Mouse (Mus musculus): ENCODE measurements at regions not wholly inside any gene's neighbourhood (a gene's known extent, or its start where the extent isn't known, plus 50 kb on each side); places are given as distances from the start of the nearest gene placed in this dataset.

GRCm38 (mm10) chr2:94983484-94983883 lies 545.5 kb upstream of the Api5 start:
- no peak for DNase-seq (ENCODE audit: low spot score)

- DNase-seq (ENCODE audit: low spot score): peak; percentile 9
Measured at GRCm38 (mm10) chr2:94963520-94963919, 525.6 kb upstream of the Api5 start.

GRCm38 (mm10) chr2:94945646-94946045 lies 507.7 kb upstream of the Api5 start:
- no peak for DNase-seq (ENCODE audit: low spot score)

GRCm38 (mm10) chr2:94932115-94932514 lies 494.2 kb upstream of the Api5 start:
- DNase-seq (ENCODE audit: low spot score): no peak

GRCm38 (mm10) chr2:94919361-94919760 lies 481.4 kb upstream of the Api5 start:
- no peak for DNase-seq (ENCODE audit: low spot score)

GRCm38 (mm10) chr2:94918062-94918461 lies 480.1 kb upstream of the Api5 start:
- no peak for DNase-seq (ENCODE audit: low spot score)

- DNase-seq (ENCODE audit: low spot score): no peak
Measured at GRCm38 (mm10) chr2:94901580-94901979, 463.6 kb upstream of the Api5 start.

All from layer of hippocampus, adult 11-12 months (tissue).